In the genomic region with DNA sequence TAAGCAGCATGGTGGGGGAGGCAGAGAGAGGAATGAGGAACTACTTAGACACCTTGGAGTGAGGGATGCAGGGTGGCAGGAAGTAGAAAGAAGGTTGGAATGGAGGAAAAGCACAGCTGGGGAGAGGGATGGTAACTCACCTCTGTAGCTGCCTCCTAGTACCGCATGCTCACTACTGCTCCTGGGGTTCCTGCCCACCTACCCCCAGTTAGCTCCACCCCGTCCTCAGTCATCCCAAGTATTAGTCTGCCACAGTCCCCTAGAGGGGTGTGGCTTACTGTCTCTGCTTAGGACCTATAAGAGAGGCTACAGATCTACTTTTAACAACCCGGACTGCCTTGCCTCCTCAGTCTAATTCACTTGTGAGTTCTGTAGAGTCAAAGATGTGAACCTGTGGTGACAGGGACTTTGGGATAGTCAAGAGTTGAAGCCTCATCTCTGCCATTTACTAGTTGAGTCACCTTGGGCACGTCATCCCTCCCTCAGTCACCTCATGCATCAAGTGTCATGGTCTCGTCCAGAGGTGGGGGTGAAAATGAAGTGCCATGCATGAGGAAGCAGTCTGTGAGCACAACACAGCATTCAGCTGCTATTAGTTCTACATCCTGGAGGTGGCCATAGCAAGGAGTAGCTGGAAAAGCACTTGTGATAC, we compare ENCODE assay signal across 24 mouse cellular contexts. TPM values are rescaled to one million over a fixed set of nuclear protein-coding genes. Genes with fewer than 3 reads are reported as not detected.
DNase-seq lines count a peak whose midpoint lies in the region; ATAC-seq and TF ChIP-seq lines count a peak whose summit lies in the region.
"Had no signal": no experiment of that assay in that cellular context is flagged by ENCODE, and none has a peak within 500 bp of the region (broad histone marks: within the 10 kb centered on the region; RNA-seq: fewer than 3 reads in every experiment).

No protein-coding gene starts in this region.

- no peaks in the 10 kb centered on the region for H3K27me3 ChIP-seq in ES-Bruce4 (ENCODE audit: control insufficient read depth, insufficient read depth, low read length, poor library complexity, severe bottlenecking)
- H3K27me3 ChIP-seq in forebrain, embryonic 13.5 days, result no peaks in the 10 kb centered on the region
- H3K27me3 ChIP-seq: hindbrain, embryonic 15.5 days; neural tube, embryonic 12.5 days; Patski had no signal

- H3K4me3 ChIP-seq in ES-Bruce4 (ENCODE audit: low read depth, low read length), result peak overlapping the region; percentile 11; the same call in 1 of the 2 replicates
- H3K4me3 ChIP-seq in forebrain, embryonic 13.5 days, result no peak overlapping the region
- H3K4me3 ChIP-seq: embryonic facial prominence, embryonic 10.5 days; heart, adult 2 months; heart, embryonic 15.5 days; hindbrain, embryonic 15.5 days; limb, embryonic 12.5 days; liver, embryonic 12.5 days; megakaryocyte, embryonic 14.5 days; neural tube, embryonic 12.5 days had no signal

- H3K4me1 ChIP-seq in ES-Bruce4 (ENCODE audit: control insufficient read depth, insufficient read depth, low read length), result peaks cover 9% of the 10 kb centered on the region
- H3K4me1 ChIP-seq in forebrain, embryonic 13.5 days, result peaks cover 7% of the 10 kb centered on the region

- H3K9me3 ChIP-seq in ES-Bruce4 (replicated peaks; ENCODE audit: control insufficient read depth, insufficient read depth, low read length, poor library complexity, severe bottlenecking), result no peaks in the 10 kb centered on the region
- no peaks in the 10 kb centered on the region for H3K9me3 ChIP-seq in forebrain, embryonic 13.5 days (replicated peaks)
- H3K9me3 ChIP-seq: embryonic facial prominence, embryonic 10.5 days; heart, embryonic 15.5 days; hindbrain, embryonic 15.5 days; limb, embryonic 12.5 days; liver, embryonic 12.5 days; megakaryocyte, embryonic 14.5 days; neural tube, embryonic 12.5 days had no signal

- TF ChIP-seq POLR2A in ES-Bruce4 (IDR thresholded peaks at IDR 0.05; ENCODE audit: insufficient read depth, low read length), result no peak

- H3K36me3 ChIP-seq in ES-Bruce4 (ENCODE audit: control insufficient read depth, insufficient read depth, low read length, poor library complexity, severe bottlenecking), result no peaks in the 10 kb centered on the region
- H3K36me3 ChIP-seq in forebrain, embryonic 13.5 days (ENCODE audit: poor library complexity, severe bottlenecking), result no peaks in the 10 kb centered on the region
- H3K36me3 ChIP-seq: embryonic facial prominence, embryonic 10.5 days; heart, embryonic 15.5 days; hindbrain, embryonic 15.5 days; limb, embryonic 12.5 days; liver, embryonic 12.5 days; neural tube, embryonic 12.5 days had no signal

- ATAC-seq in forebrain, embryonic 13.5 days, result no peak
- ATAC-seq: forebrain, embryonic 14.5 days; intestine, postnatal 0 days; liver, embryonic 12.5 days; Patski had no signal

- TF ChIP-seq EP300 in ES-Bruce4 (IDR thresholded peaks at IDR 0.05; ENCODE audit: insufficient read depth, low read depth, low read length), result no peak

- no peak overlapping the region for H3K4me2 ChIP-seq in forebrain, embryonic 13.5 days
- H3K4me2 ChIP-seq: heart, embryonic 15.5 days; hindbrain, embryonic 15.5 days; limb, embryonic 12.5 days; liver, embryonic 12.5 days; neural tube, embryonic 12.5 days had no signal

- TF ChIP-seq CTCF in ES-Bruce4 (IDR thresholded peaks at IDR 0.05; ENCODE audit: low read depth, low read length), result no peak

- H3K27ac ChIP-seq in ES-Bruce4 (ENCODE audit: insufficient read depth, low read length), result no peak overlapping the region
- H3K27ac ChIP-seq in forebrain, embryonic 13.5 days, result no peak overlapping the region
- H3K27ac ChIP-seq: embryonic facial prominence, embryonic 10.5 days; heart, adult 2 months; heart, embryonic 15.5 days; hindbrain, embryonic 15.5 days; limb, embryonic 12.5 days; liver, embryonic 12.5 days; neural tube, embryonic 12.5 days had no signal

- H3K9ac ChIP-seq in ES-Bruce4 (ENCODE audit: low read depth, poor library complexity, severe bottlenecking), result no peak overlapping the region
- H3K9ac ChIP-seq in forebrain, embryonic 13.5 days, result no peak overlapping the region
- H3K9ac ChIP-seq: heart, embryonic 15.5 days; hindbrain, embryonic 15.5 days; limb, embryonic 12.5 days; liver, embryonic 12.5 days had no signal

- peak; percentile 23 for DNase-seq in lung, postnatal 36 days
- no peak for DNase-seq in lung, postnatal 14 days
- peak; percentile 44 for DNase-seq in CD4-positive helper T cell, adult 2 months (ENCODE audit: low read depth, low spot score)
- peak; percentile 21 for DNase-seq in c-Kit-positive CD71-positive TER-119-negative erythroid progenitor cells, embryonic 14.5 days (ENCODE audit: low read depth)
- DNase-seq in embryo, embryonic 10 days (ENCODE audit: low spot score), result no peak
- DNase-seq: adrenal gland, postnatal 36 days; cerebellum, adult 2 months; gastrocnemius, postnatal 25 days; heart, adult 2 months; heart, postnatal 4 days; spleen, adult 18-20 months; thymus, postnatal 14 days had no signal

- 58% methylated on average over 5 of the region's 5 CpGs for WGBS in forebrain, embryonic 13.5 days

RNA-seq across cellular contexts. Expression of gene Kmt2b, which starts 4.4 kb away (rescaled TPM):
- 70.2 and 81.4 TPM in 2 replicates for polyA plus RNA-seq in ES-Bruce4 (2011; ENCODE audit: insufficient read depth, insufficient read length, low read depth, missing spikeins)
- polyA plus RNA-seq in forebrain, embryonic 13.5 days (2015; fragmentation: Nextera tagmentation; extraction: Ambion mirVana), result 11.6 and 14.1 TPM in 2 replicates

RNA-seq across cellular contexts. Expression of gene Zbtb32, which starts 5.8 kb away (rescaled TPM):
- polyA plus RNA-seq in ES-Bruce4 (2011; ENCODE audit: insufficient read depth, insufficient read length, low read depth, missing spikeins), result 20.3 and 22.7 TPM in 2 replicates
- 0.34 and 0.43 TPM in 2 replicates for polyA plus RNA-seq in forebrain, embryonic 13.5 days (2015; fragmentation: Nextera tagmentation; extraction: Ambion mirVana)
- polyA plus RNA-seq: cerebellum, adult 2 months had no signal

RNA-seq across cellular contexts. Expression of gene Upk1a, which starts 19.7 kb away (rescaled TPM):
- polyA plus RNA-seq in ES-Bruce4 (2011; ENCODE audit: insufficient read depth, insufficient read length, low read depth, missing spikeins), result 2.5 and 2.8 TPM in 2 replicates
- polyA plus RNA-seq in forebrain, embryonic 13.5 days (2015; fragmentation: Nextera tagmentation; extraction: Ambion mirVana), result 0.19 and 0.37 TPM in 2 replicates

RNA-seq across cellular contexts. Expression of gene Igflr1, which starts 27.7 kb away (rescaled TPM):
- 0.72 TPM in 1 of 2 replicates, not detected in the other for polyA plus RNA-seq in ES-Bruce4 (2011; ENCODE audit: insufficient read depth, insufficient read length, low read depth, missing spikeins)
- 7.4 and 8.2 TPM in 2 replicates for polyA plus RNA-seq in forebrain, embryonic 13.5 days (2015; fragmentation: Nextera tagmentation; extraction: Ambion mirVana)

RNA-seq across cellular contexts. Expression of gene Psenen, which starts 29.5 kb away (rescaled TPM):
- 99.8 and 107 TPM in 2 replicates for polyA plus RNA-seq in ES-Bruce4 (2011; ENCODE audit: insufficient read depth, insufficient read length, low read depth, missing spikeins)
- 128 and 141 TPM in 2 replicates for polyA plus RNA-seq in forebrain, embryonic 13.5 days (2015; fragmentation: Nextera tagmentation; extraction: Ambion mirVana)

Comparison
In these comparisons a context has a peak if more than half of its experiments do, and no peak if none do; other contexts are left out.
1. DNase-seq: peak in lung, postnatal 36 days (single experiment), CD4-positive helper T cell, adult 2 months (single experiment) and c-Kit-positive CD71-positive TER-119-negative erythroid progenitor cells, embryonic 14.5 days (single experiment); none in lung, postnatal 14 days (single experiment) and embryo, embryonic 10 days (single experiment).
2. RNA of gene Zbtb32, which starts 5.8 kb away (polyA plus RNA-seq): 20.3 to 22.7 TPM in ES-Bruce4; 0.34 to 0.43 TPM in forebrain, embryonic 13.5 days; every median in the first group is over 10 times any median in the second.